Mouse (Mus musculus): ENCODE data around the gene Ociad2. TPM values are rescaled to one million over a fixed set of nuclear protein-coding genes. Genes with fewer than 3 reads are reported as not detected.
A peak's percentile ranks its signal among the peaks of the same experiment; 100 is the strongest.

Gene Ociad2
- polyA plus RNA-seq, 1 experiment from 2014 or later = 22.5 TPM

- no peak overlapping the region for H3K9ac ChIP-seq (ENCODE audit: low read depth, low read length)
- ATAC-seq (replicated peaks; ENCODE audit: insufficient number of reproducible peaks, low FRiP score, low TSS enrichment) = no peak
- H3K4me3 ChIP-seq (ENCODE audit: low read depth, low read length) = no peak overlapping the region
- peaks cover 37% of the 10 kb centered on the region for H3K36me3 ChIP-seq (ENCODE audit: control insufficient read depth, insufficient read depth, low read length)
- no peak overlapping the region for H3K27ac ChIP-seq (ENCODE audit: low read depth, low read length)
- H3K9me3 ChIP-seq (replicated peaks; ENCODE audit: control insufficient read depth, low read length) = no peaks in the 10 kb centered on the region
- WGBS (ENCODE audit: insufficient replicate concordance) = 84% methylated on average over 3 of the region's 3 CpGs
- H3K4me2 ChIP-seq = no peak overlapping the region
- H3K4me1 ChIP-seq (ENCODE audit: control insufficient read depth, insufficient read depth, low read length) = peaks cover 8% of the 10 kb centered on the region
- H3K27me3 ChIP-seq (ENCODE audit: control insufficient read depth, insufficient read depth, low read length) = no peaks in the 10 kb centered on the region
Observed at GRCm38 (mm10) chr5:73307297-73307696, 33.5 kb downstream of the Ociad2 start.

GRCm38 (mm10) chr5:73306486-73306885, 34.3 kb downstream of the Ociad2 start:
- Histone ChIP-seq H3K9me3 (replicated peaks; ENCODE audit: control insufficient read depth, low read length) (no peaks in the 10 kb centered on the region), H3K4me1 (ENCODE audit: control insufficient read depth, insufficient read depth, low read length) (peaks cover 6% of the 10 kb centered on the region), H3K27ac (ENCODE audit: low read depth, low read length) (no peak overlapping the region), H3K4me2 (no peak overlapping the region), H3K27me3 (ENCODE audit: control insufficient read depth, insufficient read depth, low read length) (no peaks in the 10 kb centered on the region), H3K4me3 (ENCODE audit: low read depth, low read length) (no peak overlapping the region), H3K9ac (ENCODE audit: low read depth, low read length) (no peak overlapping the region), H3K36me3 (ENCODE audit: control insufficient read depth, insufficient read depth, low read length) (peaks cover 41% of the 10 kb centered on the region)
- no peak for ATAC-seq (replicated peaks; ENCODE audit: insufficient number of reproducible peaks, low FRiP score, low TSS enrichment)
- WGBS (ENCODE audit: insufficient replicate concordance) = 94% methylated on average over 6 of the region's 6 CpGs

- Histone ChIP-seq H3K27me3 (ENCODE audit: control insufficient read depth, insufficient read depth, low read length) (no peaks in the 10 kb centered on the region), H3K9me3 (replicated peaks; ENCODE audit: control insufficient read depth, low read length) (no peaks in the 10 kb centered on the region), H3K36me3 (ENCODE audit: control insufficient read depth, insufficient read depth, low read length) (peaks cover 41% of the 10 kb centered on the region), H3K4me3 (ENCODE audit: low read depth, low read length) (no peak overlapping the region), H3K4me2 (no peak overlapping the region), H3K4me1 (ENCODE audit: control insufficient read depth, insufficient read depth, low read length) (no peaks in the 10 kb centered on the region; the same call in 1 of the 2 replicates), H3K27ac (ENCODE audit: low read depth, low read length) (no peak overlapping the region), H3K9ac (ENCODE audit: low read depth, low read length) (no peak overlapping the region)
- 76% methylated on average over 12 of the region's 12 CpGs for WGBS (ENCODE audit: insufficient replicate concordance)
- no peak for ATAC-seq (replicated peaks; ENCODE audit: insufficient number of reproducible peaks, low FRiP score, low TSS enrichment)
Observed at GRCm38 (mm10) chr5:73304507-73304906, 36.3 kb downstream of the Ociad2 start.

- no peak for ATAC-seq (replicated peaks; ENCODE audit: insufficient number of reproducible peaks, low FRiP score, low TSS enrichment)
- H3K36me3 ChIP-seq (ENCODE audit: control insufficient read depth, insufficient read depth, low read length) = peaks cover 36% of the 10 kb centered on the region
- H3K4me1 ChIP-seq (ENCODE audit: control insufficient read depth, insufficient read depth, low read length) = no peaks in the 10 kb centered on the region
- no peak overlapping the region for H3K4me3 ChIP-seq (ENCODE audit: low read depth, low read length)
- no peak overlapping the region for H3K9ac ChIP-seq (ENCODE audit: low read depth, low read length)
- no peak overlapping the region for H3K4me2 ChIP-seq
- no peak overlapping the region for H3K27ac ChIP-seq (ENCODE audit: low read depth, low read length)
- H3K9me3 ChIP-seq (replicated peaks; ENCODE audit: control insufficient read depth, low read length) = no peaks in the 10 kb centered on the region
- no peaks in the 10 kb centered on the region for H3K27me3 ChIP-seq (ENCODE audit: control insufficient read depth, insufficient read depth, low read length)
- 89% methylated on average over 7 of the region's 7 CpGs for WGBS (ENCODE audit: insufficient replicate concordance)
Observed at GRCm38 (mm10) chr5:73301601-73302307, 39.1 kb downstream of the Ociad2 start.

GRCm38 (mm10) chr5:73295916-73296315, 44.9 kb downstream of the Ociad2 start:
- H3K36me3 ChIP-seq (ENCODE audit: control insufficient read depth, insufficient read depth, low read length) = peaks cover 15% of the 10 kb centered on the region
- H3K4me1 ChIP-seq (ENCODE audit: control insufficient read depth, insufficient read depth, low read length) = 0 out of 2 replicates have a peak, but pooled peaks cover 3% of the 10 kb centered on the region
- ATAC-seq (replicated peaks; ENCODE audit: insufficient number of reproducible peaks, low FRiP score, low TSS enrichment) = no peak
- no peaks in the 10 kb centered on the region for H3K27me3 ChIP-seq (ENCODE audit: control insufficient read depth, insufficient read depth, low read length)
- 91% methylated on average over 4 of the region's 4 CpGs for WGBS (ENCODE audit: insufficient replicate concordance)
- H3K4me2 ChIP-seq = no peak overlapping the region
- no peak overlapping the region for H3K9ac ChIP-seq (ENCODE audit: low read depth, low read length)
- H3K9me3 ChIP-seq (replicated peaks; ENCODE audit: control insufficient read depth, low read length) = no peaks in the 10 kb centered on the region
- no peak overlapping the region for H3K4me3 ChIP-seq (ENCODE audit: low read depth, low read length)
- no peak overlapping the region for H3K27ac ChIP-seq (ENCODE audit: low read depth, low read length)

- no peak overlapping the region for H3K4me3 ChIP-seq (ENCODE audit: low read depth, low read length)
- WGBS (ENCODE audit: insufficient replicate concordance) = 95% methylated on average over 7 of the region's 7 CpGs
- no peaks in the 10 kb centered on the region for H3K27me3 ChIP-seq (ENCODE audit: control insufficient read depth, insufficient read depth, low read length)
- H3K36me3 ChIP-seq (ENCODE audit: control insufficient read depth, insufficient read depth, low read length) = peaks cover 12% of the 10 kb centered on the region
- no peak overlapping the region for H3K4me2 ChIP-seq
- no peaks in the 10 kb centered on the region for H3K9me3 ChIP-seq (replicated peaks; ENCODE audit: control insufficient read depth, low read length)
- no peak overlapping the region for H3K9ac ChIP-seq (ENCODE audit: low read depth, low read length)
- no peak for ATAC-seq (replicated peaks; ENCODE audit: insufficient number of reproducible peaks, low FRiP score, low TSS enrichment)
- 0 out of 2 replicates have a peak, but pooled peaks cover 3% of the 10 kb centered on the region for H3K4me1 ChIP-seq (ENCODE audit: control insufficient read depth, insufficient read depth, low read length)
- H3K27ac ChIP-seq (ENCODE audit: low read depth, low read length) = no peak overlapping the region
Observed at GRCm38 (mm10) chr5:73295016-73295415, 45.8 kb downstream of the Ociad2 start.

GRCm38 (mm10) chr5:73293458-73293827, 47.4 kb downstream of the Ociad2 start:
- ATAC-seq (replicated peaks; ENCODE audit: insufficient number of reproducible peaks, low FRiP score, low TSS enrichment) = no peak
- Histone ChIP-seq H3K27ac (ENCODE audit: low read depth, low read length) (peak overlapping the region; percentile 94; the same call in 1 of the 2 replicates), H3K9me3 (replicated peaks; ENCODE audit: control insufficient read depth, low read length) (no peaks in the 10 kb centered on the region), H3K4me1 (ENCODE audit: control insufficient read depth, insufficient read depth, low read length) (0 out of 2 replicates have a peak, but pooled peaks cover 3% of the 10 kb centered on the region), H3K27me3 (ENCODE audit: control insufficient read depth, insufficient read depth, low read length) (no peaks in the 10 kb centered on the region), H3K36me3 (ENCODE audit: control insufficient read depth, insufficient read depth, low read length) (peaks cover 11% of the 10 kb centered on the region), H3K9ac (ENCODE audit: low read depth, low read length) (peak overlapping the region; percentile 97), H3K4me2 (peak overlapping the region; percentile 85), H3K4me3 (ENCODE audit: low read depth, low read length) (peak overlapping the region; percentile 98)
- 9% methylated on average over 8 of the region's 8 CpGs for WGBS (ENCODE audit: insufficient replicate concordance)

GRCm38 (mm10) chr5:73292502-73293457, 48.0 kb downstream of the Ociad2 start, which contains the start of gene Ociad1:
Gene Ociad1, plus strand, starts transcription at chr5:73292784.
- H3K36me3 ChIP-seq (ENCODE audit: control insufficient read depth, insufficient read depth, low read length) = peaks cover 9% of the 10 kb centered on the region
- under 1% methylated on average over 57 of the region's 58 CpGs for WGBS (ENCODE audit: insufficient replicate concordance)
- H3K4me1 ChIP-seq (ENCODE audit: control insufficient read depth, insufficient read depth, low read length) = 0 out of 2 replicates have a peak, but pooled peaks cover 3% of the 10 kb centered on the region
- peak within 1 kb of the TSS; percentile 94 for H3K27ac ChIP-seq (ENCODE audit: low read depth, low read length)
- H3K27me3 ChIP-seq (ENCODE audit: control insufficient read depth, insufficient read depth, low read length) = no peaks in the 10 kb centered on the region
- H3K9me3 ChIP-seq (replicated peaks; ENCODE audit: control insufficient read depth, low read length) = no peaks in the 10 kb centered on the region
- peak within 1 kb of the TSS; percentile 98 for H3K4me3 ChIP-seq (ENCODE audit: low read depth, low read length)
- ATAC-seq (replicated peaks; ENCODE audit: insufficient number of reproducible peaks, low FRiP score, low TSS enrichment) = peak; percentile 98
- H3K9ac ChIP-seq (ENCODE audit: low read depth, low read length) = peak within 1 kb of the TSS; percentile 97
- H3K4me2 ChIP-seq = peak within 1 kb of the TSS; percentile 85
